Mouse (Mus musculus): Measurements from ENCODE around the gene Nnmt.

Nnmt gene

DNA sequence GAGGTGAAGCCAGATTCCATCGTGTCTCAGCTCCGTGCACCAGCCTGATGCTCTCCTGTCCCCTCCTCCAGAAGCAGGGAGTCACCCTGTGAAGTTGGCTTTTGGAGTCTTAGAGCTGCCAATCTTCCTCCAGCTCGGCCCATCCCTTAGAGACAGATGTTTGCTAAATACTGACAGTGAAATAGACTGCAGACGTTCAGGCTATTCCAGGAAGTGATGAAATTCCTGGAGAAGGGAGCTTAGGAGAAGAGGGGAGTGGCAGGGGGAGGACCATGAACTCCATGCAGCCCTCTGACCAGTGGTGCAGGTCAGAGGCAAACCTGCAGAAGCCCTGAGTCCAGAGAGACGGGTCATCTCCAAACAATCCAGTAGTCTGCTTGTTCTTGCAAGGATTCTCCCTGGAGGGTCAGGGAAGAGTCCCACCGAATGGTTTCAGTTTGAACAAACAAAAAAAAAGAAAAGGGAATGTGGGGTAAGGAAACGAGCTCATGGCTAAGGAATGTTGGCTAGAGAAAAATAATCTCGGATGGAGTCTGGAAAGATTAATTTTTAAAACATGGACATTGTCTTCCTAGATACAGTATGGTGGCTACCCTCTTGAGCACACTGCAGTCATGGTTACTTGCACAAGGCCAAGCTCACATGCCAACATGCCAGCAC lies at the start of gene Nnmt:
Nnmt (minus strand) TSS at position 215 of the 660 bp plus-strand sequence.
- DNase-seq (ENCODE audit: low spot score) = no peak

DNA sequence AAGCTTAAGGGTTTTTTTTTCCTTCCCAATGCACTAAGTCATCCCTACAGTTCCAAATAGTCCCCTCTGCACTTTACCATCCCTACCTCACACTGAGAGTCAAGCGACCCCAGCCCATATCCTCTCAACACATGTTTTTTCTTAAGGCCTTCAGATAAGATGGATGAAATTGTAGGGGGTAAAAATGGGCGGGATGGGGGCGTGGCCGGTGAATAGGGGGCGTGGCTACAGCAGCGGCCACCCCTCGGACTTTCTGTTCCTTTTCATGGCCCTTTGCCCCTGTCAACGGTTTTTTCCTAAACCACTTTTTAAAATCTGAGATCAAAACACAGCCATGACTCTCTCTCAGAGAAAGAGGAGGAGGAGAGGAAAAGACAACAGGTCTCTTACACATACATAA lies 49.8 kb upstream of the Nnmt start:
- no peak for DNase-seq (ENCODE audit: low spot score)

DNA sequence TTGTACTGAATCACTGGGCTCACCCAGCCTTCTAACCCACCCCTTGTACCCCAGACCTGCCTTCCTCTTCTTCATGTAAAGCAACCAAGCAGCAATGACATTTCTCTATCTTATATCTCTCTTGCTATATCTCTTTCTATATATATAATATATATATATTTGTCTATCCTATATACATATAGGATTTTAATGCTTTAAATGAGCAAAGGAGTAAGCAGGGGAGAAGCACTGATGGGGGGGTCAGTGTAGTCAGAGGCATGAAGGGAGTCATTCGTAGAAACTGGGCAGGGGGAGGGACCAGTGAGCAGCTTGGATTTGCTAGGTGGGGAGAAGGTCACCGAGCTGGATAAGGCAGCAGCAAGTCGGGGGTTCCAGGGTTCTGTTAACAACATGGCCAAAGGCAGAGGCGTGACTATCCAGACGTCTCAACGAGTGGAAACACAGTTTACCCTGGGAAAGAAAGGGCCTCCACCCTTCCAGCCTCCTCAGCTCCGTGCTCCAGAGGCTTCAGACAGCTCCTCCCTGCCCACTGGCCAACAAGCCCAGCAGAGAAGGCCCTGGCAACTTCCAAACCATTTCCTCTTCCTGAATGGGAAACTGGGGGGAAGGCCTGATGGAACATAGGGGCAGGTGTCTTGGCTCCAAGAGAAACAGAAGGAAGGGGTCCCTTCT lies 48.6 kb upstream of the Nnmt start:
- no peak for DNase-seq (ENCODE audit: low spot score)

DNA sequence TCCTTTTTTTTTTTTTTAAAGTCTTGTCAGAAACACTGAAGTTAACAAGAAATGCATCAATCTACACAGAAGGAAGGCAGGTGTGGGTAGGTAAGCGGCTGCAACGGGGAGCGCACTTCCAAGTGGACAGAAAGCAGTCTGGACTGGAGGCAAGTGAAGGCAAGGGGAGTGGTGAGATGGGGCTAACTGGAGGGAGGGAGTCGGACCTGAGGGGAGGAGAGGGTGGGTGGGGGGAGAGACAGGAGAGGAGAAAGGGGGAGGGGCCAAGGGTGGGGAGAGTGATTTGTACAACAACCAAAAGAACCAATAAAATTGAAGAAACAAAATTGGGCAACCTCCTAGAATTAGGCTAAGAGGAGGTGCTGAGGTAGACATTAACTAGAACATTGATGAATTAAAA lies 47.1 kb upstream of the Nnmt start:
- DNase-seq (ENCODE audit: low spot score) = no peak

DNA sequence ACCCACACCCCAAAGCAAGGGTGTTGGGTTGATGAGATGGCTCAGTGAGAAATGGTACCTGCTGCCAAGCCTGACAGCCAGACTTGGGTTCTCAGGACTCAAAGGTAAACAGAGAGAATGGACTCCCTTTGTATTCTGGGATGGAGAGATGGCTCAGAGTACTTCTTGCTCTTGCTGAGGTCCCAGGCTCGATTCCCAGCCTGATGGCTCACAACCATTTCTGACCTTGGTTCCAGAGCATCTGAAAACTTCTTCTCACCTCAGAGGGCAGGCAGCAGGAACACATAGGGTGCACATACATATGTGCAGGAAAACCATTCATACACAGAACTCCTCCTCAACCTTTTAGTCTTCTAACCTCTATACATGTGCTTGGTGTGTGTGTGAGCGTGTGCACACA lies 45.9 kb upstream of the Nnmt start:
- DNase-seq (ENCODE audit: low spot score) = no peak

DNA sequence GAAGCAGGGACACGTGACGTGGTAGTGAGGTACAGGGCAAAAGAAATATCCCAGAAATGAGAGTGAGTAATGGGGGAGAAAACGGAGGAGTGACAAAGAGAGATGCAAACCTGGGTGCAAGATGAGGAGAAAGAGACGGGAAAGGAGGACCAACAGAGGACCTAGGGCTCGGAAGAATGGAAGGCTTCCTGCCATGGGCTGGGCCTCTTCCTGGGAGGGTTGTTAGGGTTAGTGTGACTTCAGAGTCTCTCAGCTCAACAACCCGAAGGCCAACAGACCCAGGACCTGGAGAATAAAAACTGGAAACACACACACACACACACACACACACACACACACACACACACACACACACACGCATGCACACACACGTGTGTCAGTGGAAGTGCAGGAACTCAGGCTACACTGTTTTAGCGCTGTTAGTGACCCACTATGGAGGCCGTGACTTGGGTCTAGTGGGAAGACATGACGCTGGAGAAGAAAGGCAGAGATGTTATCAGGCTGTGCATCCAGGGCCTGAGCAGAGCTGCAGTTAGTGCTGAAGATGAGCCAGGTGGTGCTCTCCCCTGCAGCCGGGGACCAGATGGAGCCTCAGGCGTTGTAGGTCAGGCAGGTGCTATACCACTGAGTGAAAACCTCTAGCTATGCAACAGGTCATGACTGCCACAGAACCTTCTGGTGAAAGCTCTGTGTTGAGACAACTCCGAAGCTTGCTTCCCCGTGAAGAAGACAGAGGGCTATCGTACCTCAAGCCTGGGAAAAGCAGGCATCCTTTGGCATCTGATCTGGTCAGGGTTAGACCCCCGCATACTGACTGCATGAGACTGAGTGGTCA lies 45.1 kb upstream of the Nnmt start:
- DNase-seq (ENCODE audit: low spot score) = no peak

DNA sequence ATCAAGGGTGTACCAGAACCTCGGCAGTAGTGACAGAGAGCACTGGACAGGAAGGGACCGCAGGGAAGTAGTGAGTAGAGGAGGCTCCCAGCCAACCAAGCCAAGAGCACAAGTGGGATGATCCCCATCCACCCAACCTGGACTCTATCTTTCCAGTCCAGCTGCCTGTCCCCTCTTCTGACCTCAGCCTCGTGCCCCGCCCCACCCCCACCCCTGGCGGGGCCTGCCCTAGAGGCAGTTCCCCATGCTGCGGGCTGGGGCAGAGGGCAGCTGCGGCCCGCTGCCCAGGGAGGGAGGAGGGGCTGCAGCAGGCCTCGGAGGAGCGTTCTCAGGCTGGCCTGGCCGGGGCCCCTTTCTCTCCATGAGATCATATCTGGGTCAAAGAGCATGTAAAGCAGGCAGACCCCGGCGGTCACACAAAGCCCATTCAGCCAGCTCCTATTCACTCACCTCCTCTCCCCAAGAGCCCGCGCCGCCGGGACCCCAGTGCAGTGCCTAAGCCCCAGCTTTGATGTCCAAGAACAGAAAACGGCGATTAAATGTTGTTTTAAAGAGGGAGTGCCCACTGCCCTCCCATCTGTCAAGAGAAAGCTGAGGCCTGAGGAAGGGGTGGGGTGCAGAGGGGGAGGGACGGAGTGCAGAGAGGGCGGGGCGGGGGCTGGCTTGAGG lies 44.3 kb upstream of the Nnmt start:
- DNase-seq (ENCODE audit: low spot score) = no peak

DNA sequence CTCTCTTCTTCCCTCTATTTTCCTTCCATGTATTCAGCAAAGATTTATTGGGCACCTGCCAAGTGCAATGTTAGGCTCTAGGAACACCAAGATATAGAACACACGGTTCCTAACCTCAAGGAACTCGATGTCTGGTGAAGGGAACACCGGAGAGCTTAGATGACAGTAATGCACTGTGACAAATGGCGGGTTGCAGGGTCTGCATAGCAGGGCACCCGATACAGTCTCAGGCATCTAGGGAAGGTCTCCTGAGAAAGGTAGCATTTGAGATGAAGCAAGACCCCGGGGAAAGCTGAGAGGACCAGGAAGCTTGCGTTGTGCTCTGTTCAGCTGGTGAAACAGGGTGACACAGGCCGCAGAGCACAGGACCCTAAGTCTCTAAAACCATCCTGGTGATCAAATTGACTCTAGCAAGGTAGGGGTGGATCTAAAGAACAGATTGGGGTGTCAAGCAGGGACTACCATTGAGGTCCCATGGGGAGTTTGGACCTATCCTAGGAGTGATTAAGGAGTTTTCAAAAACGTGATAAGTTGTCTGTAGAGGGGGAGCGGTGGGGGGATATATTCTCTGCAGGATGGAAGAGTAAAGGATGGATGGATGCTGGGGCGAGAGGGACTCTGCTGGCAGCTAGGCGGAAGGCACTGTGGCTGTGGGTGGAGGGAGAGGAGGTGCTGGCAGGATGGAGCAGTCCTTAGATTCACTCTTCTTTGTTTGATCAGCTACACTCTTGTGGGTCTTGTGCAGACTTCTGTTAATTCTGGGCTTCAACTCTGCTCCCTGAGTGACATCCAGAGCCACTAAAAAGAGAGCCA lies 43.5 kb upstream of the Nnmt start:
- DNase-seq (ENCODE audit: low spot score) = no peak

DNA sequence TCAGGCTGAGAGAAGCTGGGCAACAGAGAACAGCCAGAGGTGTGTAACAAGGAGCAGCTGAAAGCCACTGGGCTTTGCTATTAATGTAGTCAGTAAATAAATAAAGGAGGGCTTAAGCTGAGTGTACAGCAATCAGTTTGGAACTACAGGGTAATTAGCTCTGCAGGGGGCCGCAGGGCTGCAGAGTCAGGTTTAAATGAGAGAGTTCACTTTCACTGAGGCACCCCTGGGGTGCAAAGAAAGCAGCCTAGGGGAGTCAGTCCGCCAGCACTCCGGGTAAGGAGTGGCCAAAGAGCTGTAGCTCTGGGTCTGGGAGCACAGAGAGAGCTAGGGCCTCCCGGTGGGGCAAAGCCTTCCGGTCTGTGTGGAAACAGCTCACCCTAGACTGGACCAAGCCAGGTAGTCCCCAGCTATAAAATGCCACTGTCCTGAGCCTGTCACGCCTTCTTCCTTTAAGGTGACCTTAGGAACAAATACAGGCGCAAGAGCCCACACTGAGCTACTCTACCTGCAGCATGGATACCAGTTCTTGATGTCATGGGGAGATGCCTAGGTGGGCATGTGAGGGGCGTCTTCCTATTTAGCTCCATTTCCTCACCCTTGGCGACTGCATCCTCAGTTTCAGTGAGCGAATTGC lies 42.8 kb upstream of the Nnmt start:
- DNase-seq (ENCODE audit: low spot score) = no peak

DNA sequence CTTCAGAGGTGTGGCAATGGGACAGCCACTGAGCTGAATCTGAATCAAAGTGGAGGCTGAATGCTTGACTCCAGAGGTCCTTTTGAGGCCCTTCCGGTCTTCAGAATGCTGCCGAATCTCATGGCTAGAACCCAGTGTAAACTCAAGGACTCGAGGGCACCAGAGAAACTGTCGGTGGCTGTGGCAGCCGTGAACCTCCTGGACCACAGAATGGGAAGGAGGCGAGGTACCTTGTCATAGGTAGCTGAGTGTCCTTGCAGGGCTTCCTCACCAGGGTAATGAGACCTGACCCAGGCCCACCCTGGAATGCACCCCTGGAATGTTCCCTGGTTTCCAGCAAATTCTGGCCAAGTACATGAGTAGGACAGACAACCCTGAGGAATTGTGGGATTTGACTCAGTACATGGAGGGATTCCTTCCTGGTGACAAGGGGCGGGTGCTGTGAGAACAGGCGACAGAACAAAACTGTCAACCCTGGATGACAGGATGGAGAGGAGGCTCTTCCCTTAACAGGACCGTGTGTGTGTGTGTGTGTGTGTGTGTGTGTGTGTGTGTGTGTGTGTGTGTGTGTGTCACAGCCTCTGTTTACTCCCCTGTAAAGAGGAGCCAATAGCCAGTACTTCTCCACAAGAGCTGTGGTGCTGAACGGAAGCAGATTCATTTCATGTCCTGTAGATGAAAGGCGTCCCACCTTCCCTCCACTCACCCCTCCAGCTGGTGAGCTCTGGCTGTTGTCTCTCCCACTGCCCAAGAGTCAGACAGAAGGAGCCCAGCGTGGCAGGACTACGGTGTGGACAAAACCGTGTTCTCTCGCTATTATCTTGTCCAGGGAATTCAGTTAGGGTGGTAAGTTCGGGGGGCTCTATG lies 42.1 kb upstream of the Nnmt start:
- no peak for DNase-seq (ENCODE audit: low spot score)

DNA sequence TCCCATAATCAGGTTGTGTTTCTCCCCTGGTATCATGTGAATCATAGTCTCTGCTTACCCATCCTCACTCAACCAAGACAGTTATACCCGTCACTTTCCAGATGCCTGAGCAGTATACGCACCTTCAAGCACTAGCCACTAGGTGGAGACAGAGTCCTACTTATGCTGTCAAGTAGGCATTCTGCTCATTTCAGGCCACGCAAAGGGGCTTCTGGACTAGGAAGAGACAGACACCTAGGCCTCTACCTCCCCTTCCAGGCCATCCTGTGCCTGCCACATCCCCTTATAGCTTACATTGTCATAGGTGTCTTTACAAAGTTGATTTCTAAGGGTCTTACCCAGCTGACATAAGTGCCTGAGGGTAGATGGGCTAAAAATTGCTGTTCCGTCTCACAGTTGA lies 41.3 kb upstream of the Nnmt start:
- DNase-seq (ENCODE audit: low spot score) = no peak

DNA sequence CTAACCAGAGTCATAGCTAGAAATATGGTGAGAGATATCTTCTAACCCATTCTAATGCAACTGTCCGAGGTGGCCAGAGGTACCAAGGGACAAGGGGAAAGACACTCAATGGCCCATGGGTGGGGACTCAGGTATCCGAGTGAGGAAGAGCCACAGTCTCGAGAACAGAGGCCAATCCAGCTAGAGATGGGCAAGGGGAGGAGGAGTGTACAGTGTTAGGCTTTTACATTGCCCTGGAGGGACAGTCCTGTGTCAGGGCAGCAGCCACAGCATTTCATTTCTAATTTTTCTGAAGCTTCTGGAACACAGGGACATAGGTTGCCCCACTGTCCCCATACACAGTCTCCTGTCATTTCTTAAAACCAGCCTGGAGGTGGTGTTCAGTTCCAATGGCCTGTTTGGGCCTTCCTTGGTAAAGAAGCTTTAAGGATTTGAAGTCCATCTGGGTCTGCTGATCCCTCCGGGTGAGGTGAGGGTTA lies 40.7 kb upstream of the Nnmt start:
- no peak for DNase-seq (ENCODE audit: low spot score)

DNA sequence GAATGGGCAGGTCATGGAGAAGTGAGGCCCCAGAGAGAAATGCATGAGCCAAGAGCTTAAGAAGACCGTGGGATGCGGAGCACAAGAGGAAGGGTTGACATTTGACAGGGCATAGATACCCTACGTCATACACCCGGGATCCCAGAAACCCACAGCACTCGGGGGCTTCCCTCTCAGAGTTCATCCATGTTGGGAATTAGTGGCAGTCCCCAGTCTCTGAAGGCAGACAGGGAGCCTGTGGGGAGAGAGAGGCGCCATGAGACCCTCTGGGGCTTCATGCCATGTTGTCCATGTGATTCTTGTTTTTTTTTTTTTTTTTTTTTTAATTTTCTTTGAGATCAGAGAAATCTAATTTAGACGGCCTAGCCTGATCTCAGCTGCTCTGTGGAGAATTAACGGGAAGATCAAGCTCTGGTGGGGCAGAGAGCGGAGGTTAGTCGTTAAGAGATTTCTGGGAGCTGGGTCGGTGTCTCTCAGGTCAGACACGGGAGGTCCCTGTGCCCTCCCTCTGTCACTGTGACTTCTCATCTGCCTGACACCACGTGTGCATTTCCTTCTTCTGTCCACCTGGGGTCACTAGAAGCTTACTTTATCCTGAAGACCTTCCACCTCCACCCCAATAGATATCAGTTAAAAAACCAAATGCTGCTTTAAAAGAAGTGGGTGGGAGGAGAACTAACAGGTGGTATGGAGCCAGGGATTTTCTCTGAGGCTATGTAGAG lies 40.1 kb upstream of the Nnmt start:
- DNase-seq (ENCODE audit: low spot score) = no peak

DNA sequence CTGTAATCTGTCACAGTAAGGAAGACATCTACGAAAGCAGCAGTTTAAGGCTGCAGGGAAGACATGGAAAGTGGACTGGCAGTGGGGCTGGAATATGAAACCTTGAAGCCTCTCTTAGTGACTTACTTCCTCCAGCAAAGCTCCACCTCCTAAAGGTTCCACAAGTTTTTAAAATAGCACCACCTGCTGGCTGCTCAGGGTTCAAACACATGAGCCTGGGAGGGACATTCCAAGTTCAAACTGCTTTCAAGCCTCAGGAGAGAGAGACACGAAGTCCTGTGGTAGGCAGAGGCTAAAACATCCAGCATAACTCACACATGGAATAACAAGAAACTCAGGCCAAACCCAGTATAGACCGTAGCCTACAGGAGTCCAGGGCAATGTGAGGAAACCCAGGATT lies 39.4 kb upstream of the Nnmt start:
- no peak for DNase-seq (ENCODE audit: low spot score)

DNA sequence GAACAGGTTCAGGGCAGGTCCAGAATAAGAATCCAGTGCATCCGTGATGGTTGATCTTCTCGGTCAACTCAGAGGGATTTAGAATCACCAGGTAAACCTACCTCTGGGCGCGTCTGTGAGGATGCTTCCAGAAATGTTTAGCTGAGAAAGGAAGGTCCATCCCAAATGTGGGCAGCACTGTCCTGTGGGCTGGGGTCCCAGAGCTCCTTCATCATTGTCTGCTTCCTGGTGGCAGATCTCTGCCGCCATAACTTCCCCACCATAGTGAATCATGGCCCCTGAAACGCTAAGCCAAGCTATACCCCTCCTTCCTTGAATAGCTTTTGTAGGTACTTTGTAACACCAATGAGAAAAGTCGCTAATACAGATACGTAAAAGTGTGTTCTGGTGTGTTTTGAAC lies 36.7 kb upstream of the Nnmt start:
- no peak for DNase-seq (ENCODE audit: low spot score)

DNA sequence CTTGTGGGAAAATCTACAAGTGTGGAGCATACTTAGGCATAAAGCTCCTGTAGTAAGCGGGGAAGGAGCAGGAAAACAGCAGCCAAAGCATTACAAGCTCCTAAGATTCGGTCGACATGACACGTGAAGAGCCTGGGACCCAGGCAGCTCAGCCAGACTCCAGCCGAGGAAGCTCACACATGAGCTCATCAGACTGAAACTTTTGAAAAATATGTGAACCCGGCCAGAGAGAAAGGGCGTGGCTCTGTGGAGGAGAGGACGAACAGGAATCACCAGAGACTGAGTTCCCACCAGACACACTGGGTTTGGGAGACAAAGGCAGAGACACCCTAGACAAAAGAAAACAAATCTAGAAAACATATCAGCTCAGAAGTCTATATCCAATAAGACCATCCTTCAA lies 35.9 kb upstream of the Nnmt start:
- DNase-seq (ENCODE audit: low spot score) = no peak

DNA sequence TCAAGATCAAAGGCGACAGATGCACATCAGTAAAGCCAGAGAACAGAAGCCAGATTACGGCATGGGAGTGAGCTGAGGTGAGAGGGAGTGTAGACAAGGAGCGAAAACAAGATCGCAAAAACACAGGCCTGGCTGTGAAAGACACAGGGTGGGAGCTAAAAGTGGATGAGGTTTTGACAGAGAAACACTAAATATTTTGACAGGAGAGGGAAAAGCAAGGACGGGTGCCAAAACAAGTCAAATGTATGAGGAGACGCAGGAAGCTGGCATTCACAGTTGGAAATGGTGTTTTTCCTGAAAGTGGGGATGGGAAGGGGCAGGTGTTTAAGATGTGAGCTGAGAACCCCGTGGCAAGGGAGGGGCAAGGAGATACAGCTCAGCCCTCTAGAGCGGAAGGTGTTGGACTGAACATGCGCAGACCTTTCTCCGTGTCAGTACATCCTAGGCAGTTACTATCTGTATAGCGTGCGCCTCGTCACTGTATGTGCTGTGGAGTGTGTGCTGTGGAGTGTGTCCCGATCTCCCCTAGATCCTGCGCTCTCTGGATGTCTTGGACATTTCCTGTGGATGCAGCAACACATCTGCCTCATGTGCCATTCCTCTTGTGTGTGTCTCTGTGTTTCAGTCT lies 33.3 kb upstream of the Nnmt start:
- no peak for DNase-seq (ENCODE audit: low spot score)

DNA sequence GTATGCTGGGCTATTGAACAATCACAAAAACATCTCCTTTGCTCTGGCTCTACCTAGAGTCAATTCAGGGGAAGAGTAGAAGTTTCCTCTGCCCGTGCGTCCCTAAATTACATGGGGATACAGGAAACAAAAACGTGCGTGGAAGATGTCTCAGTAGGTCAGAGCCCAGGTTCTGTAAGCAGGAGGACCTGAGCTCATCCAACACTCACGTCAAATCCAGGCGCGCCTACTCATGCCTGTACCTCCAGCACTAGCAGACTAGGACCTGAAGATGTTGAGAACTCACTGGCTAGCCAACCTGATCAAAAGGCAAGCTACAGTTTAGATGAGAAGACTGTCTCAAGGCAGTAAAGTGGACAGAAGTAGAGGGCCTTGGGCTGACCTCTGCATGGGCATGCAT lies 32.2 kb upstream of the Nnmt start:
- no peak for DNase-seq (ENCODE audit: low spot score)

Measured in spleen, adult 12 weeks (tissue).